Mouse (Mus musculus): ENCODE results near the gene Myh6. TPM values are rescaled to one million over a fixed set of nuclear protein-coding genes. Genes with fewer than 3 reads are reported as not detected.

Gene Myh6
- polyA plus RNA-seq, 1 experiment from 2014 or later = 1.6 TPM

DNA sequence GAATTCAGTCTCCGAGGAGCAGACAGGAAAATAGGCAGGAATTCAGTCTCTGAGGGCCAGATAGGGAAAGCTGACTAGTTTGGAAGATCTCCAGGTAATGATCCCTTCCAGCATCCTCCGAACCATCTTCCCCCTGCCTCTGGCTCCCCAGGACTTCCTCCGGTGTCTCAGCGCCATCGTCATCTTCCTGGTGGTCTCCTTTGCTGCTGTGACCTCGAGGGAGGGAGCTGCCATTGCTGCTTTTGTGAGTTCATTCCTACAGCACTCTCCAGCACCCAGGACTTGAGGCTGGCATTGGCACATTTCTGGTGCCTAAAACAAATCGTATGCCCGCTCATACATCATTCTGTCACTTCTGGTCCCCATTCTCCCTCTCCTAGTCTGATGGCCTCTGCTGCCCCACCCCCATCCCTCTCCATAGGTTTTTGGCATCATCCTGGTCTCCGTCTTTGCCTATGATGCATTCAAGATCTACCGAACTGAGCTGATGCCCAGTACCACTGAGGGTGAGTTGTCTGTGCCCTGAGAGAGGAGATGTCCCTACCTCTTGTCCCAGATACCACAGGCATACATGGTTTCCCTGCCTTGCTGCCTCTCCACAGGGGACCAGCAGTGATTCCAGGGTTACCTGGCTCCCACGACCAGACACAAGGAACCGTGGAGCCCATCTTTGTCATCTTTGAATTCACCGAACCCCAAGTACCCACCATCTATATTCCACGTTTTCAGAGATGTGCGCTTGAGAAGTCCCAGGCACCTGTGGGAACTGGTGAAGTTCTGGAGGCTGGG is 28.1 kb downstream of the Myh6 start:
- Histone ChIP-seq H3K9me3 (replicated peaks) (no peaks in the 10 kb centered on the region), H3K27ac (no peak overlapping the region), H3K9ac (no peak overlapping the region), H3K36me3 (no peaks in the 10 kb centered on the region), H3K4me1 (peaks cover 29% of the 10 kb centered on the region), H3K4me2 (no peak overlapping the region), H3K27me3 (no peaks in the 10 kb centered on the region), H3K4me3 (replicated peaks) (no peak overlapping the region)
- ATAC-seq (replicated peaks; ENCODE audit: low FRiP score) = no peak
- 80% methylated on average over 15 of the region's 15 CpGs for WGBS

DNA sequence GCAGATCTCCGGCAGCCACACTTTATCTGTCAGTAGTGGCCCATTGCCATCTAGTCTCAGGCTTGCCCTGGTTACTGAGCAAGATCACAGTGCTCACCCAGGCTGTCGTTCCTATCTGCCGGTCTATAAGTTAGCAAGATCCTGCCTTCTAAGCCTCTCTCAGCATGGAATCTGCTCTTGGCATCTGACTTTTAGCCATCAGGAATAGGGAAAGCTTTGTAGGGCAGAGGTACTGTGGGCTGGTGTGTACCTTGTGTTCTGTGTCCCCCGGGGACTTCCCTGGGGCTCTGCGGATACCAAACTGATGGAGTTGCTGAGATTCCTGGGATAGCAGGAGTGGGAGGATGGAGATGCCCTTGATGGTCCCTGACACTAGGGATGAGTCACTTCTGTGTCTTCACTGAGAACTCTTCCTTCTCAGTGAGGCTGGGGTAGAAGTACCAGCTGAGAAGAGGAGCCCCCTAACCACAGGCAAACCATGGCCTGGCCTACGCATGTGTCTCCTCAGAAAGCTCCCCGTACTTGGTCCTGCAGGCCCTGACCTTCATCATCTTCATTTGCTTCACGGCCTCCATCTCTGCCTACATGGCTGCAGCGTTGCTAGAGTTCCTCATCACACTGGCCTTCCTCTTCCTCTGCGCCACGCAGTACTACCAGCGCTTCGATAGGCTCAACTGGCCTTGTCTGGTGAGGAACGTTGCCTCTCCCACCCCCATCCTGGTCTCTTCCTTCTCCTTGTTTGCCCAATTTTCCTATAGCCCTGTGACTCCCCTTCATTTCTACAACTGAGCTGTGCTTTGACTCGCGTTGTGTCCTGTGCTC is 29.2 kb downstream of the Myh6 start:
- Histone ChIP-seq H3K27ac (no peak overlapping the region), H3K9me3 (replicated peaks) (no peaks in the 10 kb centered on the region), H3K36me3 (no peaks in the 10 kb centered on the region), H3K4me3 (replicated peaks) (no peak overlapping the region), H3K4me1 (peaks cover 35% of the 10 kb centered on the region), H3K4me2 (no peak overlapping the region), H3K9ac (no peak overlapping the region), H3K27me3 (no peaks in the 10 kb centered on the region)
- WGBS = 83% methylated on average over 16 of the region's 16 CpGs
- ATAC-seq (replicated peaks; ENCODE audit: low FRiP score) = no peak

DNA sequence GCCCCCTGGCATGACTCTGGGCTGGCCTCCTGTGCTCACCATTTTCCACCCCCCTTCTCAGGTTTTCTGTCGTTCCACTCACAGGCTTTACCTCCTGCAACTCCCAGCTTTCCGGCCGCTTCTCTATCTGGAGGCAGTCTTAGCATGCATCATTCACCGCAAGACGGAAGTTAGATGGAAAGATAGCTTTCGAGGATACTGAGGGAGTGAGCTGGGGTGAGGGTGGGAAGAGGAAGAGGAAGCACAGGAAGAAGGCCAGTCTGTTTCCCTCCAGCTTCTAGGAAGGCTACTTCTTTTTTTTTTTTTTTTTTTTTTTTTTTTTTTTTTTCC is 29.9 kb downstream of the Myh6 start:
- H3K27ac ChIP-seq = peak overlapping the region; percentile 82
- no peaks in the 10 kb centered on the region for H3K36me3 ChIP-seq
- no peaks in the 10 kb centered on the region for H3K27me3 ChIP-seq
- peaks cover 35% of the 10 kb centered on the region for H3K4me1 ChIP-seq
- peak overlapping the region; percentile 5; the same call in 1 of the 2 replicates for H3K9ac ChIP-seq
- no peak; the same call in 1 of the 2 replicates for ATAC-seq (replicated peaks; ENCODE audit: low FRiP score)
- 18% methylated on average over 6 of the region's 6 CpGs for WGBS
- H3K4me2 ChIP-seq = peak overlapping the region; percentile 41
- no peaks in the 10 kb centered on the region for H3K9me3 ChIP-seq (replicated peaks)
- H3K4me3 ChIP-seq (replicated peaks) = 0 out of 2 replicates have a peak overlapping the region, but pooled peaks have one; percentile 12

DNA sequence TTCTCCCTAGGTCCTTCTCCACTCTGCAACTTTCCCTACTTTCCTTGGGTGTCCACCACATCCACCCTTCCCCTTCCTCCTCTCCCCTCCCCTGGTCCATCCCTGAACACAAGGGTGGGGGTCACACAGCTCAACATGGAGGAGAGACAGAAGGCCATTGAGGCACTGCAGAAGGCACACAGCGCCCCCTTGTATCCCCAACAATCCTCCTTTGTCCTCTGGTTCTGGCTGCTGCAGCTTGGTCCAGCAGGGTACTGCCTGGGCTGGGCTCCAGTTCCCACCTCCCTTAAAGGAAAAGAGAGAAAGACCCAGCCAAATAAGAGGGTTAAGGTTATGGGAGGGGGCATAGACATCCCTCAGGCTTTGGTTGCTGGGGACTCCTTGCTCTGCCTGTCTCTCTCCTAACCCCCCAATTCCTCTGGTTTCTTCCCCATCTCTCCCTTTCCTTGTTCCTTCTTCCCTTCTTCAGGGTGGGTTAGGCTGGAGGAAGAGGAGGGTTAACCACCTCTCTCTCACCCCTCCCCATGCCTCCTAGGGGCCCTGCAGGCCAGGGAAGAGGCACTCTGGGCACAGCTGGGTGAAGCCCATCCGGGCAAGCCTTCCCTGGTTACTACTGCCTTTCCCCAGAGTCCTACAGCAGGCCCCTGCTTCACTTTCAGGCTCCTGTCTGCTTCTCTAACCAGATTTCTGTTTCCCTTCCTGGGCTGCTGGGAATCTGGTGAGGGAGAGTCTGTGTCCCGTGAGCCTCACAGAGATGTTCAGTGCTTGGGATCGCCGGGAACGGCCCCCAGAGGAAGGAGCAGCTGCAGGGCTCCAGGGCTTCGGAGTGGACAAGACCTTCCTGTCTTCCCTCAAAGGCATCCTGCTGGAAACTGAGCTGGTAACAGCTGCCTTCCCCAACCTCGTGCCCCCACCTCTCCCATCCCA is 30.6 kb downstream of the Myh6 start, which contains the start of gene Cmtm5:
TSS of gene Cmtm5 (plus strand) at position 358 of the 927 bp plus-strand sequence.
- Histone ChIP-seq H3K4me3 (replicated peaks) (0 out of 2 replicates have a peak within 1 kb of the TSS, but pooled peaks have one; percentile 12), H3K4me1 (peaks cover 35% of the 10 kb centered on the region), H3K9ac (peak within 1 kb of the TSS; percentile 5; the same call in 1 of the 2 replicates), H3K4me2 (peak within 1 kb of the TSS; percentile 41), H3K9me3 (replicated peaks) (no peaks in the 10 kb centered on the region), H3K27ac (peak within 1 kb of the TSS; percentile 82), H3K36me3 (no peaks in the 10 kb centered on the region), H3K27me3 (no peaks in the 10 kb centered on the region)
- WGBS = 18% methylated on average over 8 of the region's 8 CpGs
- ATAC-seq (replicated peaks; ENCODE audit: low FRiP score) = peak; percentile 57

- WGBS = 31% methylated on average over 6 of the region's 6 CpGs
- Histone ChIP-seq H3K27ac (no peak within 1 kb of the TSS), H3K27me3 (no peaks in the 10 kb centered on the region), H3K36me3 (no peaks in the 10 kb centered on the region), H3K4me2 (no peak within 1 kb of the TSS), H3K4me3 (replicated peaks) (no peak within 1 kb of the TSS), H3K9me3 (replicated peaks) (no peaks in the 10 kb centered on the region), H3K9ac (no peak within 1 kb of the TSS), H3K4me1 (peaks cover 35% of the 10 kb centered on the region)
- ATAC-seq (replicated peaks; ENCODE audit: low FRiP score) = no peak
Measured at GRCm38 (mm10) chr14:54932645-54933150, 34.0 kb downstream of the Myh6 start, which contains the start of gene Il25. Gene Il25 (plus strand): TSS chr14:54932695.

GRCm38 (mm10) chr14:54930431-54930830 is 36.3 kb downstream of the Myh6 start:
- Histone ChIP-seq H3K4me3 (replicated peaks) (no peak overlapping the region), H3K4me2 (no peak overlapping the region), H3K27me3 (no peaks in the 10 kb centered on the region), H3K9me3 (replicated peaks) (no peaks in the 10 kb centered on the region), H3K27ac (no peak overlapping the region), H3K36me3 (no peaks in the 10 kb centered on the region), H3K4me1 (peaks cover 40% of the 10 kb centered on the region), H3K9ac (no peak overlapping the region)
- no peak for ATAC-seq (replicated peaks; ENCODE audit: low FRiP score)
- 39% methylated on average over 2 of the region's 2 CpGs for WGBS

DNA sequence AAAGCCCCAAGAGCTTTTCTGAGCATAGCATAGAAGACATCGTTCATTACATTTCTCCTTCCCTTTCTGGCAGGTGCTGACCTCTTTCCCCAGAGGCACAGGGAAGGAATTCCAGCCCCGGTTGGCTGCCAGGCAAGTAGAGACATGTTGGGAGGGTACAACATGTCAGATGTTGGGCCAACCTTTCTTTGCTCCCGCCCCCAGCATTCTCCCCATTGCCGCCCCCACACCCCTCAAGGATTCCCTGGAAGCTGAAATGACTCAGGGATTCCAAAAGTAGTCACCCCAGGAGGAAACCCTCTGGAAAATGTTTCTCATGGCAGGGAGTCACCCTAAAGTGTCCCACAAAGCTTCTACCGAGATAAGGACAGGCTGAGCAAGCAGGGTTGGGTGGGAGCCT is 36.9 kb downstream of the Myh6 start:
- Histone ChIP-seq H3K9me3 (replicated peaks) (no peaks in the 10 kb centered on the region), H3K4me2 (no peak overlapping the region), H3K9ac (no peak overlapping the region), H3K36me3 (no peaks in the 10 kb centered on the region), H3K27ac (no peak overlapping the region), H3K4me1 (peaks cover 45% of the 10 kb centered on the region), H3K27me3 (no peaks in the 10 kb centered on the region), H3K4me3 (replicated peaks) (no peak overlapping the region)
- ATAC-seq (replicated peaks; ENCODE audit: low FRiP score) = no peak
- 69% methylated on average over 5 of the region's 5 CpGs for WGBS

DNA sequence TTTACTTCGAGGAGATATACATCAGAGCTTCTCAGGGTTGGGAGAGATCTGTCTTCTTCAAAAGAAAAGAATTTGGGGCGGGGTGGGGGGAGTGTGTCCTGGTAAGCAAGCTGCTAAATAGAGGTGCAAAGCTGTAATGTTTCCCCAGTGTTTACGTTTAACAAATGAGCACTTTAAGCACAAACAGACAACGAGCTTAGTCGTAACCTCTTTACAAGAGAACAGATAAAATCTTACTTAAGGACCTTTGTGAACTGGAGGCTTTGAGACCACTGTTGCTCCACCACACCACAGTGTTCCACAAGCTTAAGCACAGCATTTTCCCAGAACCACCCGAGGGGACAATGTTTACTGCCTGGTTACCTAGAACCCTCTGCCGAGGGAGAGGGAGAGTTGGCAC is 39.4 kb downstream of the Myh6 start:
- H3K27ac ChIP-seq = peak overlapping the region; percentile 99
- no peak for ATAC-seq (replicated peaks; ENCODE audit: low FRiP score)
- peaks cover 4% of the 10 kb centered on the region for H3K36me3 ChIP-seq
- no peaks in the 10 kb centered on the region for H3K9me3 ChIP-seq (replicated peaks)
- peaks cover 52% of the 10 kb centered on the region for H3K4me1 ChIP-seq
- peak overlapping the region; percentile 94 for H3K4me2 ChIP-seq
- H3K27me3 ChIP-seq = no peaks in the 10 kb centered on the region
- H3K9ac ChIP-seq = peak overlapping the region; percentile 74
- 13% methylated on average over 7 of the region's 7 CpGs for WGBS
- peak overlapping the region; percentile 51 for H3K4me3 ChIP-seq (replicated peaks)

DNA sequence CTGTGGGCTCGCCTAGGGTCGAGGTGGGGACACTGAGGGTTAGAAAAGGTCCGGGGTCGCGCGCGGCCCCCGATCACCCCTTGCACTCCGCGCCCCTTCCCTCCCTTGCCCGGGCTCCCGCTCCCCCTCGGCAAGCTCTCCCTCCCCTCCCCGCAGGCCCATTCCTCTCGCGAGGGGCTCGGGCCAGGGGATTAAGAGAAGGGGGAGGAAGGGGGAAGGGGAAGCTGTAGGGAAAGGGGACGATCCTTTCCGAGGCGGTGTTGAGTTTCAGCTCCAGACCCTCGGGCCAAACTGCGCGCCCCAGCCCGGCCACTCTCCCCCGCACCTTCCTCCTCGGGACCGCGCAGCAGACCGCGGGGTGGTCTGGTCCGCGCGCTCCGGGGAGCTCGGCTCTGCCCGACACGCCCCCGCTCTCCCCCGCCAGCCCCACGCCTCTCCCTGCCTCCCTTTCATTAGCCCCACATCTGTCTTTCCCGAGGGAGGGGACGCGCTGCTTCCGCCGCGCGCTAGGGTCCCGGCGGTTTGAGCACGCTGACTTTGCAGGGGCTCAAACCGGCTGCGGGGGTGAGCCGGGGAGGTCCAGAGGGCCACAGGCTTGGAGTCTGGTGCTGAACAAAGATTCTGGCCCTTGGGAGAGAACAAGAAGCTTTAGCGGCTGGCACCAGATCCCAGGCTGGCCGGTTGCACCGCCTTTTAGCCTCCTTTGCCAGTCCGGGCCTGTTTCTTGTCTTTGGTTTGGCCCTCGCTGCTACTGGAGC is 40.1 kb downstream of the Myh6 start:
- under 1% methylated on average over 55 of the region's 58 CpGs for WGBS
- Histone ChIP-seq H3K9me3 (replicated peaks) (no peaks in the 10 kb centered on the region), H3K27me3 (no peaks in the 10 kb centered on the region), H3K4me2 (peak overlapping the region; percentile 94), H3K36me3 (peaks cover 11% of the 10 kb centered on the region), H3K9ac (peak overlapping the region; percentile 74), H3K4me1 (peaks cover 52% of the 10 kb centered on the region), H3K4me3 (replicated peaks) (peak overlapping the region; percentile 51), H3K27ac (peak overlapping the region; percentile 99)
- peak; percentile 87 for ATAC-seq (replicated peaks; ENCODE audit: low FRiP score)

DNA sequence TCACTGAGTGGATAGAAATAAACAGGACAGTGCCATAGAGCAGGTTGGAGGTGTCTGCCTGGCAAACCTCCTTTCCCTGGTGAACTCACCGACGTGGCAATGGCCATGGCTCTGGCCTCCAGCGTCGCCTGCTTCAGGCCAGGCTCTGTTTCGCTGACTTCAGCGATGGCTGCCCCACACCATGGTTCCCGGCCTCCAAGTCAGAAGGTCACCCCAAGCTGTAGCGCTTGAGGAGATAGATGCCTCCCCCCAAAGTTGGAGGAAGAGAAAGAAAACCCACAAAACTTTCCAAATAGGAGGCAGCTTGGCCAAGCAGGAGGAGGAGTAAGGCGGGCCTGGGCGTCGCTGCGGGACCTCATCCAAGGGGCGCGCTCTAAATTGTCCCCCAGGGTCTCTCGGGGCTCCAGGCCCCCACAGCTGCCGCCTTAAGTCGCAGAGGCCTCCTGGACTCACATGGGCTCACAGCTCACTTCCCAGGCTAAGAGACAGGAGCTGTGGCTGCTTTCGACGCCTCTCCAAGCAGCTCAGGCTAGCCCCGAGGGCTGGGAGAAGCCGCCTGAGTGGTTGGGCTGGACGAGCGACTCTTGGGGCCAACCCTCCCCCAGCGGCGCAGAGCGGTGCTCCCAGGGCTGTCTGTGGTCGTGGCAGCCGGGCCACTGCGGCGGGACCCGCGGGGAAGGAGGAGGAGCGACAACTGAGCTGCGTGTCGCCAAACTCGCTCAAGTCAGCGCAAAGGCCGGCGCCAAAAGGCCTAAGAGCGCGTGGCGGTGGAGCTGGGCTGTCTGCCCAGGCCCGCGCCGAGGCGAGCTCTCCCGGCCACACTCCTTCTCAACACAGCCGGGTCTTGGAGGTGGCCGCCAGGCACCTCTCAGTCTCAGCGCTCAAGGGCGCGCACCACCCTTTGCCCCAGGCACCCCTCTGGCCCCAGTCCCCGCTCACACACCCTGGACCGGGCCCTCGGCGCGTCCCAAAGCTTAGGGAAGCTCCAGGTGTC is 41.1 kb downstream of the Myh6 start, which contains the start of gene Efs:
TSS of gene Efs (minus strand) at position 778 of the 994 bp plus-strand sequence.
- H3K4me3 ChIP-seq (replicated peaks) = peak within 1 kb of the TSS; percentile 51
- peaks cover 20% of the 10 kb centered on the region for H3K36me3 ChIP-seq
- peak within 1 kb of the TSS; percentile 74 for H3K9ac ChIP-seq
- no peaks in the 10 kb centered on the region for H3K27me3 ChIP-seq
- H3K27ac ChIP-seq = peak within 1 kb of the TSS; percentile 99
- H3K9me3 ChIP-seq (replicated peaks) = peaks cover 5% of the 10 kb centered on the region
- peak; percentile 60 for ATAC-seq (replicated peaks; ENCODE audit: low FRiP score)
- peaks cover 51% of the 10 kb centered on the region for H3K4me1 ChIP-seq
- H3K4me2 ChIP-seq = peak within 1 kb of the TSS; percentile 94
- WGBS = 3% methylated on average over 57 of the region's 57 CpGs
